18 mouse cellular contexts compared by ENCODE assay signal in the genomic region with DNA sequence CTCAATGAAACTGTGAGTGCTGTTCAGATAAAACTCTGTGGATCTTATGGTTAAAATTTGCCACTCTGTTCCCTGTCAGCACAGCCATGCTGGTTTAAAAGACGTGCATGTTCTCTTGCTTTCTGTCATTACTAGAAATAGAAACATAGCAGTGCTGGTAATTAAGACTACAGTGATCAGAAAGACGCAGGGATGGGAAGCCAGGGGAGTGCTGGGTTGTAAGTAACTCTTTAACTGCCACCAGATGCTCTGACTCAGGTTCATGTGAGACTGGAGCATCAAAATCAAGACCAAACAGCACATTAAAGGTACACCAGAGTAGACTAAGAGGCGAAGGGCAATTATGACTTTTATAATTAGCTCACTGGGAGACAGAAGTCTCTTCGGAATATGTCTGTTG. TPM values are rescaled to one million over a fixed set of nuclear protein-coding genes. Genes with fewer than 3 reads are reported as not detected.
DNase-seq lines count a peak whose midpoint lies in the region; ATAC-seq and TF ChIP-seq lines count a peak whose summit lies in the region.
"Had no signal": no experiment of that assay in that cellular context is flagged by ENCODE, and none has a peak within 500 bp of the region (broad histone marks: within the 10 kb centered on the region; RNA-seq: fewer than 3 reads in every experiment).

No protein-coding gene starts in this region.

- no peak overlapping the region for H3K9ac ChIP-seq in forebrain, embryonic 16.5 days (replicated peaks; ENCODE audit: low read depth, low read length)
- no peak overlapping the region for H3K9ac ChIP-seq in forebrain, embryonic 15.5 days (replicated peaks)
- H3K9ac ChIP-seq in heart, embryonic 13.5 days: peak overlapping the region; percentile 38
- no peak overlapping the region for H3K9ac ChIP-seq in heart, postnatal 0 days (replicated peaks; ENCODE audit: low read depth, low read length)
- H3K9ac ChIP-seq: hindbrain, embryonic 14.5 days; kidney, embryonic 15.5 days had no signal

- H3K36me3 ChIP-seq in forebrain, embryonic 16.5 days (ENCODE audit: control insufficient read depth, insufficient read depth): peaks cover 6% of the 10 kb centered on the region; the same call in 1 of the 2 replicates
- H3K36me3 ChIP-seq in forebrain, embryonic 15.5 days: peaks cover 8% of the 10 kb centered on the region; the same call in 1 of the 2 replicates
- H3K36me3 ChIP-seq in heart, embryonic 13.5 days: peaks cover 56% of the 10 kb centered on the region
- peaks cover 51% of the 10 kb centered on the region for H3K36me3 ChIP-seq in heart, postnatal 0 days (replicated peaks; ENCODE audit: control insufficient read depth, insufficient read depth, low read length)

- no peaks in the 10 kb centered on the region for H3K4me1 ChIP-seq in forebrain, embryonic 16.5 days (replicated peaks; ENCODE audit: control insufficient read depth, insufficient read depth, low read length)
- no peaks in the 10 kb centered on the region for H3K4me1 ChIP-seq in forebrain, embryonic 15.5 days
- peaks cover 36% of the 10 kb centered on the region for H3K4me1 ChIP-seq in heart, embryonic 13.5 days
- H3K4me1 ChIP-seq in heart, postnatal 0 days (ENCODE audit: control insufficient read depth, insufficient read depth): peaks cover 11% of the 10 kb centered on the region
- H3K4me1 ChIP-seq: kidney, embryonic 15.5 days had no signal

- DNase-seq in heart, postnatal 25 days (ENCODE audit: low spot score): no peak
- DNase-seq in heart, postnatal 0 days (ENCODE audit: low spot score): no peak
- DNase-seq in heart, postnatal 4 days: no peak
- peak; percentile 42 for DNase-seq in brain, adult 2 months (ENCODE audit: low read depth, low spot score)
- DNase-seq in adrenal gland, adult 18-20 months (ENCODE audit: low spot score in 2 of 2): no peak
- DNase-seq: adrenal gland, postnatal 14 days; cerebellum, adult 18-20 months; cerebellum, adult 9-11 months; cerebellum, postnatal 36 days; gastrocnemius, postnatal 14 days; kidney, adult 2 months had no signal

- no peak overlapping the region for H3K4me3 ChIP-seq in forebrain, embryonic 16.5 days (replicated peaks; ENCODE audit: low read length)
- H3K4me3 ChIP-seq in forebrain, embryonic 15.5 days: no peak overlapping the region
- H3K4me3 ChIP-seq in heart, embryonic 13.5 days: no peak overlapping the region
- H3K4me3 ChIP-seq in heart, postnatal 0 days (ENCODE audit: low read depth, low read length): no peak overlapping the region
- H3K4me3 ChIP-seq: kidney, embryonic 15.5 days had no signal

- H3K9me3 ChIP-seq in forebrain, embryonic 16.5 days (ENCODE audit: control insufficient read depth, low read length): no peaks in the 10 kb centered on the region
- H3K9me3 ChIP-seq in forebrain, embryonic 15.5 days: no peaks in the 10 kb centered on the region
- no peaks in the 10 kb centered on the region for H3K9me3 ChIP-seq in heart, embryonic 13.5 days
- no peaks in the 10 kb centered on the region for H3K9me3 ChIP-seq in heart, postnatal 0 days (replicated peaks; ENCODE audit: control insufficient read depth, low read length)
- H3K9me3 ChIP-seq: kidney, embryonic 15.5 days had no signal

- no peaks in the 10 kb centered on the region for H3K27me3 ChIP-seq in forebrain, embryonic 16.5 days (replicated peaks; ENCODE audit: control insufficient read depth, insufficient read depth, low read length)
- H3K27me3 ChIP-seq in forebrain, embryonic 15.5 days: no peaks in the 10 kb centered on the region
- no peaks in the 10 kb centered on the region for H3K27me3 ChIP-seq in heart, embryonic 13.5 days (replicated peaks)
- H3K27me3 ChIP-seq in heart, postnatal 0 days (ENCODE audit: control insufficient read depth, insufficient read depth, low read length): no peaks in the 10 kb centered on the region
- H3K27me3 ChIP-seq: kidney, embryonic 15.5 days had no signal

- TF ChIP-seq CTCF in heart, postnatal 0 days (IDR thresholded peaks at IDR 0.05; ENCODE audit: low read depth): no peak

- ATAC-seq in forebrain, embryonic 16.5 days: 0 out of 2 replicates have a peak, but pooled peaks have one; percentile 31
- no peak for ATAC-seq in forebrain, embryonic 15.5 days (replicated peaks)
- no peak for ATAC-seq in heart, embryonic 13.5 days (ENCODE audit: extremely low read depth, insufficient number of reproducible peaks, low FRiP score, low TSS enrichment)
- ATAC-seq in heart, postnatal 0 days (ENCODE audit: insufficient read depth, low read depth): no peak; the same call in 1 of the 2 replicates
- ATAC-seq: intestine, embryonic 16.5 days had no signal

- no peak for TF ChIP-seq EP300 in heart, postnatal 0 days (IDR thresholded peaks at IDR 0.05; ENCODE audit: low read depth)

- no peak overlapping the region for H3K27ac ChIP-seq in forebrain, embryonic 16.5 days (ENCODE audit: low read length)
- H3K27ac ChIP-seq in forebrain, embryonic 15.5 days (replicated peaks): no peak overlapping the region
- H3K27ac ChIP-seq in heart, embryonic 13.5 days (replicated peaks): peak overlapping the region; percentile 86
- peak overlapping the region; percentile 79 for H3K27ac ChIP-seq in heart, postnatal 0 days (ENCODE audit: low read depth)
- H3K27ac ChIP-seq: hindbrain, embryonic 14.5 days; kidney, embryonic 15.5 days had no signal

- WGBS in forebrain, embryonic 16.5 days: 68% methylated on average over 4 of the region's 4 CpGs
- WGBS in forebrain, embryonic 15.5 days: 70% methylated on average over 4 of the region's 4 CpGs
- WGBS in heart, embryonic 13.5 days: 52% methylated on average over 4 of the region's 4 CpGs
- 46% methylated on average over 4 of the region's 4 CpGs for WGBS in heart, postnatal 0 days

- no peak overlapping the region for H3K4me2 ChIP-seq in forebrain, embryonic 16.5 days (ENCODE audit: low read length)
- H3K4me2 ChIP-seq in forebrain, embryonic 15.5 days (replicated peaks): no peak overlapping the region
- H3K4me2 ChIP-seq in heart, embryonic 13.5 days: no peak overlapping the region
- H3K4me2 ChIP-seq in heart, postnatal 0 days (ENCODE audit: low read depth, low read length): no peak overlapping the region
- H3K4me2 ChIP-seq: heart, embryonic 11.5 days; hindbrain, embryonic 14.5 days; kidney, embryonic 15.5 days had no signal

- intact Hi-C loops in heart, postnatal 25 days (cut with DNase I): no loop called here

RNA-seq across cellular contexts. Expression of a gene that starts 14.0 kb away (rescaled TPM):
- polyA plus RNA-seq in forebrain, embryonic 16.5 days (2015; fragmentation: Nextera tagmentation; extraction: Ambion mirVana): 15.7 and 16.7 TPM in 2 replicates
- polyA plus RNA-seq in forebrain, embryonic 15.5 days (2015; fragmentation: Nextera tagmentation; extraction: Ambion mirVana): 15.7 and 16.9 TPM in 2 replicates
- polyA plus RNA-seq in heart, embryonic 13.5 days (2015; fragmentation: Nextera tagmentation; extraction: Ambion mirVana): 13.8 and 14.9 TPM in 2 replicates
- total RNA-seq in heart, postnatal 25 days (2021): 10 to 100 TPM; 10.0 to 12.6 TPM
- 8.0 and 20.3 TPM in 2 replicates for total RNA-seq in heart, postnatal 0 days (2014; rRNA removed; ENCODE audit: low replicate concordance)
- polyA plus RNA-seq in heart, postnatal 0 days (2015; fragmentation: Nextera tagmentation; extraction: Ambion mirVana): 7.8 and 8.5 TPM in 2 replicates
- 10 to 100 TPM; 18.2 to 18.3 TPM for total RNA-seq in heart, postnatal 4 days (2021)
- total RNA-seq in adrenal gland, adult 18-20 months (2021): 10 to 100 TPM; 21.6 to 26.1 TPM

RNA-seq across cellular contexts. Expression of a gene that starts 41.0 kb away (rescaled TPM):
- 44.4 and 55.9 TPM in 2 replicates for polyA plus RNA-seq in forebrain, embryonic 16.5 days (2015; fragmentation: Nextera tagmentation; extraction: Ambion mirVana)
- 46.1 and 47.1 TPM in 2 replicates for polyA plus RNA-seq in forebrain, embryonic 15.5 days (2015; fragmentation: Nextera tagmentation; extraction: Ambion mirVana)
- polyA plus RNA-seq in heart, embryonic 13.5 days (2015; fragmentation: Nextera tagmentation; extraction: Ambion mirVana): 23.0 and 23.4 TPM in 2 replicates
- 10 to 100 TPM; 46.6 to 47.6 TPM for total RNA-seq in heart, postnatal 25 days (2021)
- 60.1 and 78.8 TPM in 2 replicates for total RNA-seq in heart, postnatal 0 days (2014; rRNA removed; ENCODE audit: low replicate concordance)
- polyA plus RNA-seq in heart, postnatal 0 days (2015; fragmentation: Nextera tagmentation; extraction: Ambion mirVana): 11.6 and 14.2 TPM in 2 replicates
- total RNA-seq in heart, postnatal 4 days (2021): 10 to 100 TPM; 81.7 to 83.6 TPM
- total RNA-seq in adrenal gland, adult 18-20 months (2021): 100 to 1,000 TPM; 129 to 136 TPM

RNA-seq across cellular contexts. Expression of a gene that starts 45.5 kb away (rescaled TPM):
- 123 and 127 TPM in 2 replicates for polyA plus RNA-seq in forebrain, embryonic 16.5 days (2015; fragmentation: Nextera tagmentation; extraction: Ambion mirVana)
- 86.8 and 95.6 TPM in 2 replicates for polyA plus RNA-seq in forebrain, embryonic 15.5 days (2015; fragmentation: Nextera tagmentation; extraction: Ambion mirVana)
- 55.0 and 60.2 TPM in 2 replicates for polyA plus RNA-seq in heart, embryonic 13.5 days (2015; fragmentation: Nextera tagmentation; extraction: Ambion mirVana)
- 10 to 100 TPM; 50.4 to 59.5 TPM for total RNA-seq in heart, postnatal 25 days (2021)
- 74.5 and 107 TPM in 2 replicates for total RNA-seq in heart, postnatal 0 days (2014; rRNA removed; ENCODE audit: low replicate concordance)
- 60.8 and 72.5 TPM in 2 replicates for polyA plus RNA-seq in heart, postnatal 0 days (2015; fragmentation: Nextera tagmentation; extraction: Ambion mirVana)
- total RNA-seq in heart, postnatal 4 days (2021): 10 to 100 TPM; 58.3 to 65.2 TPM
- total RNA-seq in adrenal gland, adult 18-20 months (2021): 10 to 100 TPM; 38.2 to 51.8 TPM

RNA-seq across cellular contexts. Expression of a gene that starts 45.6 kb away (rescaled TPM):
- polyA plus RNA-seq in forebrain, embryonic 16.5 days (2015; fragmentation: Nextera tagmentation; extraction: Ambion mirVana): 175 and 187 TPM in 2 replicates
- polyA plus RNA-seq in forebrain, embryonic 15.5 days (2015; fragmentation: Nextera tagmentation; extraction: Ambion mirVana): 213 TPM in 2 replicates
- 199 and 200 TPM in 2 replicates for polyA plus RNA-seq in heart, embryonic 13.5 days (2015; fragmentation: Nextera tagmentation; extraction: Ambion mirVana)
- 100 to 1,000 TPM; 120 to 126 TPM for total RNA-seq in heart, postnatal 25 days (2021)
- total RNA-seq in heart, postnatal 0 days (2014; rRNA removed; ENCODE audit: low replicate concordance): 159 and 181 TPM in 2 replicates
- 243 and 251 TPM in 2 replicates for polyA plus RNA-seq in heart, postnatal 0 days (2015; fragmentation: Nextera tagmentation; extraction: Ambion mirVana)
- total RNA-seq in heart, postnatal 4 days (2021): 100 to 1,000 TPM in 1 of 2 experiments, 10 to 100 TPM in 1; 87.0 to 104 TPM
- 10 to 100 TPM; 80.8 to 90.3 TPM for total RNA-seq in adrenal gland, adult 18-20 months (2021)

RNA-seq across cellular contexts. Expression of a gene that starts 53.6 kb away (rescaled TPM):
- polyA plus RNA-seq in forebrain, embryonic 16.5 days (2015; fragmentation: Nextera tagmentation; extraction: Ambion mirVana): 21.6 and 23.3 TPM in 2 replicates
- 23.1 and 23.9 TPM in 2 replicates for polyA plus RNA-seq in forebrain, embryonic 15.5 days (2015; fragmentation: Nextera tagmentation; extraction: Ambion mirVana)
- 15.3 and 17.4 TPM in 2 replicates for polyA plus RNA-seq in heart, embryonic 13.5 days (2015; fragmentation: Nextera tagmentation; extraction: Ambion mirVana)
- 1 to 10 TPM; 6.0 to 7.4 TPM for total RNA-seq in heart, postnatal 25 days (2021)
- 11.1 and 14.2 TPM in 2 replicates for total RNA-seq in heart, postnatal 0 days (2014; rRNA removed; ENCODE audit: low replicate concordance)
- 11.4 and 11.9 TPM in 2 replicates for polyA plus RNA-seq in heart, postnatal 0 days (2015; fragmentation: Nextera tagmentation; extraction: Ambion mirVana)
- 10 to 100 TPM; 11.4 to 11.8 TPM for total RNA-seq in heart, postnatal 4 days (2021)
- total RNA-seq in adrenal gland, adult 18-20 months (2021): 10 to 100 TPM; 12.2 to 16.8 TPM

Comparison
In these comparisons a context has a peak if more than half of its experiments do, and no peak if none do; other contexts are left out.
1. H3K27ac ChIP-seq: peak in heart, embryonic 13.5 days (single experiment) and heart, postnatal 0 days (single experiment); none in forebrain, embryonic 16.5 days (single experiment) and forebrain, embryonic 15.5 days (single experiment).